Mouse (Mus musculus): ENCODE results near the gene Rcor2.

DNA sequence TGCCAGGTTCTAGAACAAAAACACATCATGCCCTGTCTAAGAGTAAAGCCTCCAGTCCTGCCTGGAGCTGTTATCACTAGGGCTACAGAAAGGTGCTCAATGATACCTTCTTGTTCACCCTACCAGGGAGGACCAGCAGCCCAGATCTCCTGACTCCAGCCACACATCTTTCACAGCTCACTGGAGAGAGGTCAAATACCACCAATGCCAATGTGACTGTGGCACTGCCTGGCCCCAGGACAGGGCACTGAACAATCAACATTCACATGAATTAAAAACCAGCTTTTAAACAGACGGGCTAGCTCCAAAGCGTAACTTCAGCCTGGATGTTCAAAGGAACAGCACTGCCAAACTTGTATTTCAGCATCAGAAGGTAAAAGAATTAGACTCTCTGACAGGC, 31.1 kb upstream of the Rcor2 start:
- no peak for TF ChIP-seq GATA1 (IDR thresholded peaks at IDR 0.05; ENCODE audit: low read length)
- no peak for TF ChIP-seq TAL1 (IDR thresholded peaks at IDR 0.05; ENCODE audit: low read length)

Data from erythroblast, embryonic 14.5 days (primary cell).